Mouse (Mus musculus) macrophage (primary cell): ENCODE results near the gene Ift81. TPM values are rescaled to one million over a fixed set of nuclear protein-coding genes. Genes with fewer than 3 reads are reported as not detected.

Experiments
- H3K27ac ChIP-seq: fragments of 350-480 bp; formaldehyde crosslinking; 2 replicates; pipeline ENCODE4 v1.9.0; 2021
- H3K36me3 ChIP-seq: fragments of 350-480 bp; formaldehyde crosslinking; 2 replicates; pipeline ENCODE4 v1.9.0; 2021; ENCODE audit errors: inconsistent target
- H3K4me3 ChIP-seq: fragments of 350-480 bp; formaldehyde crosslinking; 2 replicates; pipeline ENCODE4 v1.9.0; 2021; ENCODE audit errors: inconsistent target
- H3K79me2 ChIP-seq: fragments of 350-480 bp; formaldehyde crosslinking; 2 replicates; pipeline ENCODE4 v1.9.0; 2021; ENCODE audit errors: inconsistent target
- WGBS: methylation state at CpG from one replicate; pipeline ENCODE4 v1.1.7; 2026; ENCODE audit warnings: inconsistent platforms; ENCODE audit not compliant: missing documents; 5-methylcytosine and 5-hydroxymethylcytosine counted together
- polyA plus RNA-seq: library from polyadenylated mRNA; stranded (reverse); fragments of 250-400 nt; gene quantifications from 3 replicates; pipeline ENCODE4 v1.2.4, GENCODE M21; 2018; ENCODE audit warnings: inconsistent platforms

Ift81 gene
- polyA plus RNA-seq, 1 experiment from 2014 or later = 2.5 TPM

- no peak overlapping the region for H3K27ac ChIP-seq
- H3K79me2 ChIP-seq = no peaks in the 10 kb centered on the region
- no peaks in the 10 kb centered on the region for H3K36me3 ChIP-seq
- 96% methylated on average over 5 of the region's 5 CpGs for WGBS
- no peak overlapping the region for H3K4me3 ChIP-seq
These were observed 2.7 kb downstream of the Ift81 start for GRCm38 (mm10) chr5:122611651-122612050.

DNA sequence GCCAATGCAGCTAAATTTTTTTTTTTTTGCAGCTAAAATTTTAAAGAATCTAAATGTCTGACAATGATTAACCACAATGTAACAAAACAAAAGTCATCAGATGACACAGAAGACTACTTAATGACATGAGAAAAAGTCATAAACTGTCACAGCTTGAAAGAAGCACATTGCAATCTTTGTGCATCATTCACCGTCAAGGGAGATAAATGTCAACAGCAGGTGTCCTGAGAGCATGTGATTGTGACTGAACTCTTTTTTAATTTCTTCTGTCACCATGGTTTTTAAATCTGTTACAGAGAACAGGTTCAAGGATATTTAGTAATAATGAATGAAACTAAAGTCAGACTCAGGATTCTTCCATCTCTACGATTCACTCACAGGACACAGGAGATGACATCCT, 9.4 kb downstream of the Ift81 start:
- Histone ChIP-seq H3K4me3 (no peak overlapping the region), H3K36me3 (no peaks in the 10 kb centered on the region), H3K27ac (no peak overlapping the region), H3K79me2 (no peaks in the 10 kb centered on the region)
- 100% methylated on average over 2 of the region's 2 CpGs for WGBS

- Histone ChIP-seq H3K79me2 (no peaks in the 10 kb centered on the region), H3K36me3 (no peaks in the 10 kb centered on the region), H3K4me3 (no peak overlapping the region), H3K27ac (no peak overlapping the region)
- 4% methylated on average over 11 of the region's 11 CpGs for WGBS
These were observed 12.1 kb downstream of the Ift81 start for GRCm38 (mm10) chr5:122602233-122602632.

- no peak overlapping the region for H3K27ac ChIP-seq
- 59% methylated on average over 4 of the region's 4 CpGs for WGBS
- H3K36me3 ChIP-seq = no peaks in the 10 kb centered on the region
- no peaks in the 10 kb centered on the region for H3K79me2 ChIP-seq
- no peak overlapping the region for H3K4me3 ChIP-seq
These were observed 18.8 kb downstream of the Ift81 start for GRCm38 (mm10) chr5:122595470-122595869.

DNA sequence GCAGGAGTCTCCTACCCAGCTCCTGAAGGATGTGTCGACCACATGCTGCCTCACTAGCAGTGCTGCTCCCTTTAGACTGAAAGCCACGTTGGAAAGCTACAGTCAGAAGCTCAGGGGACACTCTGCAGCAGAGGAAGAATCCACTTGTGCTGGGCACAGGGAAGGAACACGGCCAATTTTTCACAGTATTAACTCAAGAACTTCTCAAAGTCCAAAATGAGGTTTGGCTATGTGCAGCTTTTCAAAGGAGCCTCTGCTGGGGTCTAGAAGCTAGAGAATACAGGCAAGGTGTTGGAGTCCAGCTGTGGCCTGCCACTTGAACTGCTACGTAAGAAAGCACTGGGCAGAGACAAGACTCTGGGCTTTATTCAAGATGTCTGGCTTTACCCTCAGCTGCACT, 24.4 kb downstream of the Ift81 start:
- Histone ChIP-seq H3K79me2 (no peaks in the 10 kb centered on the region), H3K27ac (no peak overlapping the region), H3K36me3 (no peaks in the 10 kb centered on the region), H3K4me3 (no peak overlapping the region)
- WGBS = 91% methylated on average over 4 of the region's 4 CpGs

DNA sequence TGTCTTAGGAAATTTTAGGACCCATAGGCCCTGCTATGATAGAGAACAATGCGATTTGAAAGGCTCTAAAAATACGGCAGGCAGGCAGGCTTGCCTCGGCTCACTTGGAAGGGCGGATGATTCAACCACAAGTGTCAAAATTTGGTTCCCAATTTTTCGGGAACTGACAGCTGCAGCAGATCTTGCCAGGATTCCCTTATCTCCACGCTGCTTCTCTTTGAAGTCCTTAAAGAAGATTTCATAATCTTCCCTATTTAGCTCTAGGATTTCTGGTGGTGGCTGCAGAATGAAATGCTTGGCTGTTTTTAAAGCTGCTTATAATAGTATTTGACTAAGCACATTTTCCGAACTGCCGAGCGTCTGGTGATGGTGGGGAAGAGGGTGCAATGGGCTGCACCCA, 28.8 kb downstream of the Ift81 start:
- Histone ChIP-seq H3K36me3 (no peaks in the 10 kb centered on the region), H3K79me2 (no peaks in the 10 kb centered on the region), H3K27ac (no peak overlapping the region), H3K4me3 (no peak overlapping the region)
- WGBS = 70% methylated on average over 7 of the region's 9 CpGs

GRCm38 (mm10) chr5:122584093-122584492, 30.2 kb downstream of the Ift81 start:
- Histone ChIP-seq H3K36me3 (no peaks in the 10 kb centered on the region), H3K79me2 (no peaks in the 10 kb centered on the region), H3K27ac (no peak overlapping the region), H3K4me3 (no peak overlapping the region)
- WGBS = 97% methylated on average over 5 of the region's 5 CpGs

DNA sequence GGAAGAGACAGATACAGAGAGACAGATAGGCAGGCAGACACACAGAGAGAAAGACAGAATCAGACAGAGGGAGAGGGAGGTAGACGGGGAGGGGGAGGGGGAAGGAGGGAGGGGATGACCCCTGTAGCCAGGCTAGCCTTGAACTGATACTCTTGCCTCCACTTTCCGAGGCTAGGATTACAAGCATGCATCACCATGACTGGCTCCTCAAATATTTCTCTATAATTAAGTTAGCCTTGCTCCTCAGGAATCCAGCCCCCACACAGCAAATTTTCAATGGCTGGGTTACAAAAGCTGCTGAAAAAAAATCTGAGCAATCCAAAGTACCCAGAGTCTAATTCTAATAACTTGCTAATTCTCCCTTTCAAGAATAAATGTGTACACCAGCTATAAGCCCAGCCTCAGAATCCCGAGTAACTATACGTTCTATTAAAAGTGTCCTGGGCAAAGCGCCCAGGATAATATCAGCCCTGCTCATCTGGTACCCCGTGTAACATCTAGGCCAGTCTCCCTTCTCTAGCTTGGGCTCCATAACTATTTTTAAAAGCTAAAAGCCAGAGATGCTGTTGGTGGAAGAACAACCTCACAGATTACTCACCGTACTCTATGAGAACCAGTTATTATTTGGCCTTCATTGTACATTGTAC, 37.5 kb downstream of the Ift81 start:
- Histone ChIP-seq H3K4me3 (no peak overlapping the region), H3K36me3 (no peaks in the 10 kb centered on the region), H3K79me2 (no peaks in the 10 kb centered on the region), H3K27ac (no peak overlapping the region)
- WGBS = 84% methylated on average over 7 of the region's 7 CpGs

- no peaks in the 10 kb centered on the region for H3K79me2 ChIP-seq
- no peak overlapping the region for H3K4me3 ChIP-seq
- no peaks in the 10 kb centered on the region for H3K36me3 ChIP-seq
- H3K27ac ChIP-seq = no peak overlapping the region
- 84% methylated on average over 5 of the region's 5 CpGs for WGBS
These were observed 42.3 kb downstream of the Ift81 start for GRCm38 (mm10) chr5:122572001-122572400.

- H3K36me3 ChIP-seq = no peaks in the 10 kb centered on the region
- WGBS = 98% methylated on average over 8 of the region's 8 CpGs
These were observed 47.7 kb downstream of the Ift81 start for GRCm38 (mm10) chr5:122566626-122567025.

DNA sequence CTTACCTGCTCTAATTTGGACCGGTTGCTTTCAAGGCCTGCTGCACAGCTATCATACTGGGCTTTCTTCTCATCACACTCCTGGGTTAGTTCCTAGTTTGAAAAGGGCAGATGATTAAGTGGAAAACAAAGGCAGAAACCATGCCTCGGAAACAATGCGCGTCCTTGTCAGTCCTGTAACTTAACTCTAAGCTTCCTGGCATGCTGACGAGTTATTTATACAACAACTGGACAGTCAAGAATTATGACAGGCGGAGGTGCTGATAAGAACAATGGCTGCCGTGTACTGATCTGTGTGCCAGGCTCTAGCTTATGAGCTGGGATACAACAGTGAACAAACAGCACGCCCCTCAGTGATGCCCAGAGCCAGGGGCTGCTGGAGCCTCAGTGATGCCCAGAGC, 53.7 kb downstream of the Ift81 start:
- H3K36me3 ChIP-seq = no peaks in the 10 kb centered on the region
- 95% methylated on average over 8 of the region's 8 CpGs for WGBS
- no peak overlapping the region for H3K27ac ChIP-seq
- H3K79me2 ChIP-seq = no peaks in the 10 kb centered on the region
- no peak overlapping the region for H3K4me3 ChIP-seq

More at GRCm38 (mm10) chr5:122566626-122567025, 47.7 kb downstream of the Ift81 start:
- H3K79me2 ChIP-seq = no peaks in the 10 kb centered on the region
- no peak overlapping the region for H3K27ac ChIP-seq
- no peak overlapping the region for H3K4me3 ChIP-seq

GRCm38 (mm10) chr5:122558127-122558526, 56.2 kb downstream of the Ift81 start:
- H3K4me3 ChIP-seq = no peak overlapping the region
- H3K27ac ChIP-seq = no peak overlapping the region
- no peaks in the 10 kb centered on the region for H3K79me2 ChIP-seq
- no peaks in the 10 kb centered on the region for H3K36me3 ChIP-seq
- WGBS = 97% methylated on average over 9 of the region's 10 CpGs

GRCm38 (mm10) chr5:122555107-122555506, 59.2 kb downstream of the Ift81 start:
- no peak overlapping the region for H3K27ac ChIP-seq
- no peak overlapping the region for H3K4me3 ChIP-seq
- WGBS = 100% methylated on average over 2 of the region's 2 CpGs
- H3K79me2 ChIP-seq = no peaks in the 10 kb centered on the region
- H3K36me3 ChIP-seq = no peaks in the 10 kb centered on the region

- 94% methylated on average over 9 of the region's 9 CpGs for WGBS
- Histone ChIP-seq H3K79me2 (no peaks in the 10 kb centered on the region), H3K4me3 (no peak overlapping the region), H3K27ac (no peak overlapping the region), H3K36me3 (no peaks in the 10 kb centered on the region)
These were observed 61.7 kb downstream of the Ift81 start for GRCm38 (mm10) chr5:122552638-122553037.

DNA sequence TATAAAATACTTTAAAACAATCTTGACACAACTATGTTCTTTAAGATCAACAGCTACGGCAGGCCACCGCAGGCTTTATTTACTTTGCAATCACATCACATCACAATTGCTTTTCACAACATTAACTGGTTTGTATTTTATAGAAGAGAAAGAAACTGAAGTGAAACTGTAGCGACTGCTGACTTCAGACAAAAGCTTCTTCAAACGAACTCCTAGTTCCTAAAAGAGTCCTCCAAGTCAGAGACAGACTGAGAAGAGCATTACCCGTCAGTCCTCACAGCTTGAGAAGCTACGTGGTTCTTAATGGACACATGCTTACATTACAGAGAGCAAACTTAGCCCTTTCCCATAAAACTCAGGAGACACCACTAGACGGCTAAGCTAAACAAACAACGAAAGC, 63.9 kb downstream of the Ift81 start:
- 44% methylated on average over 7 of the region's 8 CpGs for WGBS
- Histone ChIP-seq H3K4me3 (no peak overlapping the region), H3K36me3 (no peaks in the 10 kb centered on the region), H3K27ac (peak overlapping the region; percentile 65), H3K79me2 (no peaks in the 10 kb centered on the region)

DNA sequence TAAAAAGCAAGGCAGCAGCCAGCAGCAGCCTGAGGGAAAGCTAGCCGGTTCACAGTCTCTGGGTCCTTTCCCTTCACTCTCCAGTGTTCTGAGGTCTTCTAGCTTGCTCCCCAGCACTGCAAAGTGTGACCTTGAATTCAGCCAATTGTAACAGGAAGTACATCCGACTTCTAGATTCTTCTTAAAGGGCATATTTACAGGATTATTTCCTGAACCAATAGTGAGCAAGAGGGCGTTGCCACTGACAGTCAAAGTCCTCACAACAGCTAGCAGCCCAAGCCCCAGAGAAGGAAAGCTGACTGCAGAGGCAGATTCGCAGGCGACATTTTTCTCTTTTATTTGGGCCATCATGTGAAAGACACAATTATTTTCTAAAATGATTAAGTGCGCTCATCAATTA, 65.6 kb downstream of the Ift81 start:
- H3K27ac ChIP-seq = peak overlapping the region; percentile 41
- 65% methylated on average over 6 of the region's 6 CpGs for WGBS
- H3K4me3 ChIP-seq = no peak overlapping the region
- H3K36me3 ChIP-seq = no peaks in the 10 kb centered on the region
- no peaks in the 10 kb centered on the region for H3K79me2 ChIP-seq
